Mouse (Mus musculus) E14TG2a.4 (cell line): ENCODE data around the gene Grb14.

Experiments
- H3K27me3 ChIP-seq: 2 replicates; pipeline ENCODE4 v1.6.1; 2014; ENCODE audit warnings: low read length, control low read depth; ENCODE audit not compliant: insufficient read depth
- H3K36me3 ChIP-seq: 2 replicates; pipeline ENCODE4 v1.6.1; 2014; ENCODE audit warnings: low read length, control low read depth; ENCODE audit not compliant: insufficient read depth
- H3K4me1 ChIP-seq: replicated peaks from 2 replicates; pipeline ENCODE4 v1.6.1; 2014; ENCODE audit warnings: low read depth, low read length, control low read depth
- H3K4me3 ChIP-seq: replicated peaks from 2 replicates; pipeline ENCODE4 v1.5.1; 2014; ENCODE audit warnings: mild to moderate bottlenecking, low read length
- H3K9me3 ChIP-seq: 2 replicates; pipeline ENCODE4 v1.6.1; 2014; ENCODE audit warnings: low read length, control low read depth
- CTCF ChIP-seq: conservative IDR thresholded peaks from 2 replicates; pipeline ENCODE4 v1.5.1; 2014; ENCODE audit warnings: low read length
- NANOG ChIP-seq: IDR thresholded peaks from 2 replicates; pipeline ENCODE4 v1.6.1; 2014; ENCODE audit warnings: borderline replicate concordance, low read length, mixed read lengths
- POU5F1 ChIP-seq: IDR thresholded peaks from 2 replicates; pipeline ENCODE4 v1.6.1; 2014; ENCODE audit warnings: low read length, borderline replicate concordance

The Grb14 gene

DNA sequence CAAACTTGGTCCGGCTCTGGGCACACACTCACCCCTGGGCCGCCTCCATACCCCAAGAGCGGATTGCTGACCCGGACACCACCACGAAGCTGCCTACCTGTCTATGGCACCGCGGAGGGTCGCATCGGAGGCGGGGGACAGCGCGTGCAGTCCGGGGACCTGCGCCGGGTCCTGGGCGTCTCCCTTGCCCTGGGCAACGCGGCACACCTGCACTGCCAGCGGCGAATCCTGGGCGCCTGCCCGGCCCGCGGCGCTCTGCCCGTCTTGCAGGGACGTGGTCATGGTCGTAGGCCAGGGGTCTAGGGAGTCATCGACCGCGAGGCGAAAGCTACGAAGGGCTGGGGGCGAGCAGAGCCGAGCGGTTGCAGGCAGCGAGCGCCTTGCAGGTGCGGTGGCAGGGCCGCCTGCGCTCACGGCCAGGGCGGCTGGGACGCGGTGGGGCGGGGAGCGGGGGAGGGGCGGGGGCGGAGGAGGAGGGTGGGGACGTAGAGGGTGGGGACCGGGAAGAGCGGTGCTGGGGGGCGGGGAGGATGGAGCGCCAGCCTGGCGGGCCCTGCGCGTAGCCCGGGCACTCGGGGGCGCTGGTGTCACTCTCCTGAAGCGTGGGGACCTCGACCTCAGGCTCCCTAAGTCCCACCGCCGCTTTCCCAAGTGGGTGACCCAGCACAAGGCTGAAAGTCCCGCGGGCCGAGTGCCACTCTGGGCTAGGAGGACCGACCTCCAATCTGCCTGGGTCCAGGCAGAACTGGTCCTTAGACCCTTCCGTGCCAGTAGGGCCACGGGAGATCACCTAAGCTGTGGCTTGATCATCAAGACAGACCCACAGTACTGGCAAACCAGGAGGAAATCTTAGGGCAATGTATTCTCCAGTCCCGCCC lies 2.2 kb downstream of the Grb14 start:
- TF ChIP-seq NANOG (no peak), POU5F1 (no peak), CTCF (no peak)
- peaks cover 47% of the 10 kb centered on the region for H3K27me3 ChIP-seq

GRCm38 (mm10) chr2:65021691-65022362 lies 3.0 kb downstream of the Grb14 start:
- H3K4me3 ChIP-seq = peak overlapping the region; percentile 88
- peaks cover 39% of the 10 kb centered on the region for H3K27me3 ChIP-seq
- no peaks in the 10 kb centered on the region for H3K36me3 ChIP-seq
- TF ChIP-seq POU5F1 (no peak), NANOG (no peak), CTCF (no peak)
- H3K9me3 ChIP-seq = no peaks in the 10 kb centered on the region
- H3K4me1 ChIP-seq = peaks cover 9% of the 10 kb centered on the region

More for the DNA sequence above, 2.2 kb downstream of the Grb14 start:
- H3K36me3 ChIP-seq = no peaks in the 10 kb centered on the region
- peak overlapping the region; percentile 88 for H3K4me3 ChIP-seq
- peaks cover 9% of the 10 kb centered on the region for H3K4me1 ChIP-seq
- H3K9me3 ChIP-seq = no peaks in the 10 kb centered on the region

DNA sequence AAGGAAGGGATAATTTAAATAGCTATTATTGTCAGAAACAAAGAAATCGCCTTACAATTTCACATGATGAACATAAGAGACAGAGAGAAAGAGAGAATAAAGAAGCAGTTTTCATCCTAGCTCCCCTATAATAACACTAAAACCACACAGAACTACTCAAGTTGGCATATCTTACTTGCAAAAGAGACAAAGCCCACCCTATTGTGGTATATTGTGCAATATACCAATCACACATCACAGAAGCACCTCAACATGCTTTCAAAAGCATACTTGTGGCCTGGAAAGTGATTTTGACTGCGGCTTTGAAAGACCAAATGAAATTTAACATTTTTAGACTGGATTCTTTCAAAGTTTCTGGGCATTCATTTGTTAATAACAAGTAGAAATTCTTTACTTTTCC lies 7.4 kb downstream of the Grb14 start:
- H3K9me3 ChIP-seq = no peaks in the 10 kb centered on the region
- no peaks in the 10 kb centered on the region for H3K36me3 ChIP-seq
- H3K27me3 ChIP-seq = peaks cover 22% of the 10 kb centered on the region
- peaks cover 9% of the 10 kb centered on the region for H3K4me1 ChIP-seq
- TF ChIP-seq NANOG (no peak), CTCF (no peak), POU5F1 (no peak)
- no peak overlapping the region for H3K4me3 ChIP-seq

GRCm38 (mm10) chr2:65014552-65014951 lies 10.2 kb downstream of the Grb14 start:
- TF ChIP-seq CTCF (no peak), POU5F1 (no peak), NANOG (no peak)
- no peaks in the 10 kb centered on the region for H3K9me3 ChIP-seq
- no peak overlapping the region for H3K4me3 ChIP-seq
- H3K27me3 ChIP-seq = no peaks in the 10 kb centered on the region
- H3K4me1 ChIP-seq = no peaks in the 10 kb centered on the region
- H3K36me3 ChIP-seq = no peaks in the 10 kb centered on the region

DNA sequence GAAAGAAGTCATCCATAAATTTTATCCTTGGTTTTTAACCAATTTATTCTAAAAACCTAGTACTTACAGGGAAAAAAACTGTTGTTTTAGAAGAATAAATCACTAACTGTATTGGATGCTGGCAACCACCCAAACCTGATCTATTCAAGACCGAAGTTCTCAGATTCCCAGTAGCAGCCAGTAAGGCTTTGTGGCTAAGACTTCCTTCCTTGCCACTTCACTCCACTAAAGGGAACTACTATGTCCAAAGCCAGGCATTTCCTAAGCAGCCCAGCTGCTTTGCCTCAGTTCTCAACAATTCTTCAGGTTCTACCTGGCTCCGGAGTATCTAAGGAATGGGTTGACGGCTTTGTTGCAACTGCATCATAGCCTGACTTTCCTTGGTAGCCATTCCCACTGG lies 14.7 kb downstream of the Grb14 start:
- no peak overlapping the region for H3K4me3 ChIP-seq
- H3K4me1 ChIP-seq = no peaks in the 10 kb centered on the region
- H3K9me3 ChIP-seq = no peaks in the 10 kb centered on the region
- no peak for TF ChIP-seq NANOG
- TF ChIP-seq POU5F1 = no peak
- TF ChIP-seq CTCF = no peak
- H3K36me3 ChIP-seq = no peaks in the 10 kb centered on the region
- no peaks in the 10 kb centered on the region for H3K27me3 ChIP-seq

- TF ChIP-seq POU5F1 (no peak), NANOG (no peak), CTCF (no peak)
- Histone ChIP-seq H3K9me3 (no peaks in the 10 kb centered on the region), H3K4me1 (no peaks in the 10 kb centered on the region), H3K36me3 (no peaks in the 10 kb centered on the region), H3K27me3 (no peaks in the 10 kb centered on the region), H3K4me3 (no peak overlapping the region)
Observed at GRCm38 (mm10) chr2:65007396-65007795, 17.4 kb downstream of the Grb14 start.

- Histone ChIP-seq H3K4me1 (no peaks in the 10 kb centered on the region), H3K4me3 (no peak overlapping the region), H3K27me3 (no peaks in the 10 kb centered on the region), H3K9me3 (no peaks in the 10 kb centered on the region), H3K36me3 (no peaks in the 10 kb centered on the region)
- TF ChIP-seq POU5F1 (no peak), NANOG (no peak), CTCF (no peak)
Observed at GRCm38 (mm10) chr2:65005044-65005443, 19.7 kb downstream of the Grb14 start.

DNA sequence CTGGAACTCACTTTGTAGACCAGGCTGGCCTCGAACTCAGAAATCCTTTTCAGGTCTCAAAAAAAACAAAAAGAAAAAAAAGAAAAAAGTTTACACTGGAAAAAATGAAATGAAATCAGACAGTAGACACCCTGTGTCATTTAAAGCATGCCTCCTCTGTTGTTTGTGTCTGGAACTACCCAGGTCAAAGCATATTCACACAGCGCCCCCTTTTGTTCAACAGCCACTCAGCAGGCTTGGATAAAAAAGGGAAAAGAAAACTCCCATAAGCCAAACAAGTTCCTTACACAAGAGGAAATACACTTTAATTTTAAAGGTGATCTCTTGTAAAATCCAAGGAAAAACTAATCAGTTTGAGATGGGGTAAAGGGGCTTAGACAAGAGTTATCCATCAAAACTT lies 21.4 kb downstream of the Grb14 start:
- Histone ChIP-seq H3K36me3 (no peaks in the 10 kb centered on the region), H3K9me3 (no peaks in the 10 kb centered on the region), H3K27me3 (no peaks in the 10 kb centered on the region), H3K4me3 (no peak overlapping the region), H3K4me1 (no peaks in the 10 kb centered on the region)
- TF ChIP-seq CTCF (peak; percentile 83), POU5F1 (no peak)

GRCm38 (mm10) chr2:65002631-65003030 lies 22.2 kb downstream of the Grb14 start:
- H3K4me3 ChIP-seq = no peak overlapping the region
- no peaks in the 10 kb centered on the region for H3K4me1 ChIP-seq
- no peaks in the 10 kb centered on the region for H3K36me3 ChIP-seq
- TF ChIP-seq POU5F1 (no peak), CTCF (no peak)
- no peaks in the 10 kb centered on the region for H3K27me3 ChIP-seq
- H3K9me3 ChIP-seq = no peaks in the 10 kb centered on the region
